In genomic region chr8:122577116-122577515, GRCm38 (mm10) we compare ENCODE assay signal across 8 mouse cellular contexts. TPM values are rescaled to one million over a fixed set of nuclear protein-coding genes. Genes with fewer than 3 reads are reported as not detected.
DNase-seq lines count a peak whose midpoint lies in the region; ATAC-seq lines count a peak whose summit lies in the region.

No protein-coding gene starts in this region.

- H3K4me3 ChIP-seq in megakaryocyte, embryonic 14.5 days (replicated peaks), result peak overlapping the region; percentile 98
- H3K4me3 ChIP-seq in liver, embryonic 12.5 days, result peak overlapping the region; percentile 71; the same call in 1 of the 2 replicates
- H3K4me3 ChIP-seq in stomach, embryonic 16.5 days (replicated peaks; ENCODE audit: low read length), result peak overlapping the region; percentile 70

- WGBS in liver, embryonic 12.5 days (ENCODE audit: insufficient replicate concordance), result 61% methylated on average over 10 of the region's 10 CpGs
- 19% methylated on average over 10 of the region's 10 CpGs for WGBS in stomach, embryonic 16.5 days

- no peak overlapping the region for H3K9ac ChIP-seq in liver, embryonic 12.5 days
- H3K9ac ChIP-seq in stomach, embryonic 16.5 days (ENCODE audit: low read length), result peak overlapping the region; percentile 62

- peaks cover 56% of the 10 kb centered on the region for H3K4me1 ChIP-seq in megakaryocyte, embryonic 14.5 days
- peaks cover 52% of the 10 kb centered on the region for H3K4me1 ChIP-seq in liver, embryonic 12.5 days
- peaks cover 34% of the 10 kb centered on the region for H3K4me1 ChIP-seq in stomach, embryonic 16.5 days (ENCODE audit: control insufficient read depth, insufficient read depth, low read length)

- no peak overlapping the region for H3K27ac ChIP-seq in liver, embryonic 12.5 days
- H3K27ac ChIP-seq in stomach, embryonic 16.5 days (ENCODE audit: low read length), result no peak overlapping the region; the same call in 1 of the 2 replicates

- peaks cover 57% of the 10 kb centered on the region for H3K36me3 ChIP-seq in megakaryocyte, embryonic 14.5 days (replicated peaks; ENCODE audit: low read length)
- H3K36me3 ChIP-seq in liver, embryonic 12.5 days, result peaks cover 29% of the 10 kb centered on the region
- peaks cover 7% of the 10 kb centered on the region; the same call in 1 of the 2 replicates for H3K36me3 ChIP-seq in stomach, embryonic 16.5 days (ENCODE audit: control insufficient read depth, insufficient read depth, low read length)

- H3K27me3 ChIP-seq in megakaryocyte, embryonic 14.5 days (replicated peaks), result peaks cover 6% of the 10 kb centered on the region
- no peaks in the 10 kb centered on the region for H3K27me3 ChIP-seq in liver, embryonic 12.5 days (replicated peaks)
- no peaks in the 10 kb centered on the region for H3K27me3 ChIP-seq in stomach, embryonic 16.5 days (ENCODE audit: control insufficient read depth, insufficient read depth, low read length)

- no peaks in the 10 kb centered on the region for H3K9me3 ChIP-seq in megakaryocyte, embryonic 14.5 days
- H3K9me3 ChIP-seq in liver, embryonic 12.5 days (replicated peaks), result no peaks in the 10 kb centered on the region
- no peaks in the 10 kb centered on the region for H3K9me3 ChIP-seq in stomach, embryonic 16.5 days (replicated peaks; ENCODE audit: control insufficient read depth, low read length)

- peak overlapping the region; percentile 92 for H3K4me2 ChIP-seq in liver, embryonic 12.5 days
- H3K4me2 ChIP-seq in stomach, embryonic 16.5 days (ENCODE audit: low read depth, low read length), result peak overlapping the region; percentile 91

- ATAC-seq in megakaryocyte, adult 5-6 weeks (ENCODE audit: poor library complexity, severe bottlenecking), result no peak
- peak; percentile 1; the same call in 1 of the 2 replicates for ATAC-seq in liver, embryonic 12.5 days
- ATAC-seq in stomach, embryonic 16.5 days (ENCODE audit: insufficient read depth, low FRiP score), result no peak
- no peak for ATAC-seq in inflammation-experienced regulatory T-cells, adult 6 months

- DNase-seq in embryo, embryonic 10 days (ENCODE audit: low spot score), result peak; percentile 51
- no peak for DNase-seq in embryo, embryonic 9.5 days (ENCODE audit: extremely low spot score)
- DNase-seq in MN1 (ENCODE audit: low spot score), result no peak

RNA-seq across cellular contexts. Expression of gene Aprt, which starts 0.4 kb away (rescaled TPM):
- 257 and 338 TPM in 2 replicates for polyA plus RNA-seq in megakaryocyte, embryonic 14.5 days (2012; ENCODE audit: insufficient read depth, low replicate concordance)
- total RNA-seq in megakaryocyte, adult 5-6 weeks (2015), result 272 and 308 TPM in 2 replicates
- total RNA-seq in megakaryocyte, adult 5-6 weeks (2017), result 132 and 149 TPM in 2 replicates
- polyA plus RNA-seq in liver, embryonic 12.5 days (2016; fragmentation: Nextera tagmentation; extraction: Ambion mirVana), result 226 and 253 TPM in 2 replicates
- polyA plus RNA-seq in stomach, embryonic 16.5 days (2015; fragmentation: Nextera tagmentation; extraction: Ambion mirVana), result 335 and 345 TPM in 2 replicates
- polyA plus RNA-seq in inflammation-experienced regulatory T-cells, adult 6 months (2017; shearing (Covaris generic)), result 100 to 1,000 TPM; 168 to 215 (median 192) TPM

RNA-seq across cellular contexts. Expression of gene Cdt1, which starts 9.3 kb away (rescaled TPM):
- 68.9 and 81.7 TPM in 2 replicates for polyA plus RNA-seq in megakaryocyte, embryonic 14.5 days (2012; ENCODE audit: insufficient read depth, low replicate concordance)
- 41.7 and 41.9 TPM in 2 replicates for total RNA-seq in megakaryocyte, adult 5-6 weeks (2015)
- 28.4 and 34.1 TPM in 2 replicates for total RNA-seq in megakaryocyte, adult 5-6 weeks (2017)
- polyA plus RNA-seq in liver, embryonic 12.5 days (2016; fragmentation: Nextera tagmentation; extraction: Ambion mirVana), result 65.7 and 66.8 TPM in 2 replicates
- polyA plus RNA-seq in stomach, embryonic 16.5 days (2015; fragmentation: Nextera tagmentation; extraction: Ambion mirVana), result 28.4 and 28.5 TPM in 2 replicates
- polyA plus RNA-seq in inflammation-experienced regulatory T-cells, adult 6 months (2017; shearing (Covaris generic)), result 10 to 100 TPM; 11.5 to 19.8 (median 11.7) TPM

RNA-seq across cellular contexts. Expression of gene Piezo1, which starts 26.0 kb away (rescaled TPM):
- 25.0 and 60.9 TPM in 2 replicates for polyA plus RNA-seq in megakaryocyte, embryonic 14.5 days (2012; ENCODE audit: insufficient read depth, low replicate concordance)
- 27.4 and 34.6 TPM in 2 replicates for total RNA-seq in megakaryocyte, adult 5-6 weeks (2015)
- total RNA-seq in megakaryocyte, adult 5-6 weeks (2017), result 30.0 and 35.9 TPM in 2 replicates
- 21.7 and 24.4 TPM in 2 replicates for polyA plus RNA-seq in liver, embryonic 12.5 days (2016; fragmentation: Nextera tagmentation; extraction: Ambion mirVana)
- polyA plus RNA-seq in stomach, embryonic 16.5 days (2015; fragmentation: Nextera tagmentation; extraction: Ambion mirVana), result 13.5 and 18.9 TPM in 2 replicates
- 10 to 100 TPM; 12.9 to 16.2 (median 14.5) TPM for polyA plus RNA-seq in inflammation-experienced regulatory T-cells, adult 6 months (2017; shearing (Covaris generic))

RNA-seq across cellular contexts. Expression of gene Galns, which starts 34.1 kb away (rescaled TPM):
- 12.6 and 15.3 TPM in 2 replicates for polyA plus RNA-seq in megakaryocyte, embryonic 14.5 days (2012; ENCODE audit: insufficient read depth, low replicate concordance)
- 52.6 and 53.0 TPM in 2 replicates for total RNA-seq in megakaryocyte, adult 5-6 weeks (2015)
- total RNA-seq in megakaryocyte, adult 5-6 weeks (2017), result 57.5 and 63.1 TPM in 2 replicates
- 4.6 TPM in 2 replicates for polyA plus RNA-seq in liver, embryonic 12.5 days (2016; fragmentation: Nextera tagmentation; extraction: Ambion mirVana)
- 14.7 and 14.8 TPM in 2 replicates for polyA plus RNA-seq in stomach, embryonic 16.5 days (2015; fragmentation: Nextera tagmentation; extraction: Ambion mirVana)
- 10 to 100 TPM in 2 of 3 experiments, 1 to 10 TPM in 1; 8.3 to 11.6 (median 10.6) TPM for polyA plus RNA-seq in inflammation-experienced regulatory T-cells, adult 6 months (2017; shearing (Covaris generic))

RNA-seq across cellular contexts. Expression of gene Trappc2l, which starts 34.3 kb away (rescaled TPM):
- 2.2 TPM in 1 of 2 replicates, not detected in the other for polyA plus RNA-seq in megakaryocyte, embryonic 14.5 days (2012; ENCODE audit: insufficient read depth, low replicate concordance)
- 85.8 and 88.2 TPM in 2 replicates for total RNA-seq in megakaryocyte, adult 5-6 weeks (2015)
- 33.0 and 37.6 TPM in 2 replicates for total RNA-seq in megakaryocyte, adult 5-6 weeks (2017)
- polyA plus RNA-seq in liver, embryonic 12.5 days (2016; fragmentation: Nextera tagmentation; extraction: Ambion mirVana), result 27.2 and 30.0 TPM in 2 replicates
- polyA plus RNA-seq in stomach, embryonic 16.5 days (2015; fragmentation: Nextera tagmentation; extraction: Ambion mirVana), result 41.4 and 50.6 TPM in 2 replicates
- 10 to 100 TPM; 57.7 to 82.5 (median 80.6) TPM for polyA plus RNA-seq in inflammation-experienced regulatory T-cells, adult 6 months (2017; shearing (Covaris generic))
